Mouse (Mus musculus) cortical plate, adult 2 months (tissue): Measurements from ENCODE around the gene Ppp2r2c.

Experiments used
- CTCF ChIP-seq: fragments of 200-500 bp; IDR thresholded peaks from 2 replicates; pipeline ENCODE4 v1.5.1; 2011; ENCODE audit warnings: mild to moderate bottlenecking, control low read depth, low read length; ENCODE audit not compliant: insufficient read depth; ENCODE audit errors: extremely low read depth
- POLR2A ChIP-seq: fragments of 200-500 bp; IDR thresholded peaks from 2 replicates; pipeline ENCODE4 v1.6.1; 2011; ENCODE audit warnings: mild to moderate bottlenecking, low read length, control low read depth; ENCODE audit not compliant: insufficient read depth; ENCODE audit errors: extremely low read depth

GRCm38 (mm10) chr5:36894070-36894469 is 25.8 kb downstream of the Ppp2r2c start:
- TF ChIP-seq POLR2A (no peak), CTCF (no peak)
